Mouse (Mus musculus): Measurements from ENCODE around the gene Mcu.

Mcu gene

GRCm38 (mm10) chr10:59481381-59481780 is 135.1 kb downstream of the Mcu start:
- TF ChIP-seq GATA4 (IDR thresholded peaks at IDR 0.05; ENCODE audit: insufficient replicate concordance, low read length), result no peak

DNA sequence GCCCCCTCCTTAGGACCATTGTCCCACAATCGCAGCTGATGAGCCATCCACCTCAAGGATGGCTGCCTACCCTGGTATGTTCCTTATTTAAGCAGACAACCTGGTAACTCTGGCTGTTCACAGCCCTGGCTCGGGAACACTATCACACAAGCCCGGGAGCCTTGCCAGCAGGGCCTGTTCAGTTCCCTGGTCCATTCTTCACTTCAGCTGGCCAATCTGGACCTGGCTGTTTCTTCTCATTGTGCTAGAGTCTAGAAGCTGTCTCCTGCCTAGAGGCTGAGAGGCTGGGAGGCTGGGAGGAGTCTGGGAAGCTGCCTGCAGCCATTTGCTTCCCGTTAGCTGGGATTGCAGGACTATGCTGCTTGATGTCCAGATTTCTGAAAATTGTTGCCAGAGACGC is 146.0 kb downstream of the Mcu start:
- TF ChIP-seq GATA4 (IDR thresholded peaks at IDR 0.05; ENCODE audit: insufficient replicate concordance, low read length), result no peak

DNA sequence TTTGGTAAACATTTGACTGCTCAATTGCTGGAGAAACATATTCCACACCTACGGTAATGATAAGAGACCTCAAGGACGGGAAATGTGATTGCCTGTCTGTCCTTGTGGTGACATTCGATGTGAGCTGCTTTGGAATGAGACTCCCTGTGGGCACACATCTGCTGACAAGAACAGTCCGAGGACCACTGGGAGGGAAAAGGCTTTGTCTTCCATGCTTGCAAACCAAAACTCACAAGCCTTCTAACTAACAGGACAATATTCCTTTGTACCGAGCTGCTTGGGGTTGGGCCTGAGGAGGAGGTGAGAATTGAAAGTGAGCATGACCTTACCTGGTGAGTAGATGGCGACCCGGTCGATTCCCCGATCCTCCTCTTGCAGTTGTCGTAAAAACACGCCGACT is 149.2 kb downstream of the Mcu start:
- no peak for TF ChIP-seq GATA4 (IDR thresholded peaks at IDR 0.05; ENCODE audit: insufficient replicate concordance, low read length)

DNA sequence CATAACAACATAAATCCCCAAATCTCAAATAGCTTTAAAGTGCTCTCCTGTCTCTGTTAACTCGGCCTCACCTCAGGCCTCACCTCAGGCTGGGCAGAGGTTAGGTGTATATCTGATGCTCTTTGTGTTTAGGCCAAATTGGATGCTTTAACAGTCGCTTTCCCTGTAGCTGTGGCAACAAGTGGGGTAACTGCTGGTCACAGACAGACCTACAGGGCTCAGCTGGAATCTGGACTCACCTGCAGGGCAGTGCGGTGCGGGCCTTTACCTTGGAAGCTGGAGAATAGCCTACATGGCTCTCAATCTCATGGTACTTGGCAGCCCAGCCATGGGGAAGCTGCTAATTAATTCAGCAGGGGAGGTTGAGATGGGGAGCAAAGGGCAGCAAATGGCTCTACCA is 149.9 kb downstream of the Mcu start:
- TF ChIP-seq GATA4 (IDR thresholded peaks at IDR 0.05; ENCODE audit: insufficient replicate concordance, low read length), result no peak

DNA sequence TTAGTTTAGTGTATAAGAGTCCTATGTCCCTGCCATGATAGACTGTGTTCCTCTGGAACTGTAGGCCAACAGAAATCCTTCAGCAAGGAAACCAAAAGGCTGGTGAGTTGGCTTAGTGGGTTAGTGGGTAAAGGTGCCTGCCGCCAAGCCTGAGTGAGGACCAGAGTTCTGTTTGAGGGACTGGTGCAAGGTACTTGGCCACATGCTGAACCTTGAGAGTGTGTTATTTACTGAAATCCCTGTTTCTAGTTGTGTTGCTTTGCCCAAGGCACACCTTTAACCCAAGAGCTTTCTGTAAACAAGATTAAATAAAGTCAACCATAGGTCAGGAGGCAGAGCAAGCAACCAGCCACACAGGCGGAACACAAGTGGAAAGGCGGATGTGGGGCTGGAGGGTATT is 150.9 kb downstream of the Mcu start:
- no peak for TF ChIP-seq GATA4 (IDR thresholded peaks at IDR 0.05; ENCODE audit: insufficient replicate concordance, low read length)

- TF ChIP-seq GATA4 (IDR thresholded peaks at IDR 0.05; ENCODE audit: insufficient replicate concordance, low read length), result no peak
These were observed 154.2 kb downstream of the Mcu start for GRCm38 (mm10) chr10:59462307-59462706.

DNA sequence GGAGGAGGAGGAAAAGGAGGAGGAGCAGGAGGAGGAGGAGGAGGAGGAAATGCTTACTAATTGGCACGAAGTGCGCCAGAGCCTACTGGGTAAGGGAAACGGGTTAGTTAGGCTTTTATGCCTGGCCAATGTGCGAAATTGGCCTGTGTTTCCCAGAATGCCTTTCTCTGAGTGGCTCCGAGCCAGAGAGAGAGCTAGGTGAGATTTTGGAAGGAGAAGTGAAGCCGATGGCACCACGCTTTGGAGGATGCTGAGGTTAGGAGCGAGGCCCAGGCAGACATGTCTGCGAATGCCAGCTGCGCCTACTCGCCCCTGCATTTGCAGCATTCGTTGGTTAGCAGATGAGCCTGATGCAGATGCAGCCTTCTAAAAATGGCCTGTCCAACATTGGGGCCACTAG is 156.7 kb downstream of the Mcu start:
- no peak for TF ChIP-seq GATA4 (IDR thresholded peaks at IDR 0.05; ENCODE audit: insufficient replicate concordance, low read length)

GRCm38 (mm10) chr10:59454631-59455030 is 161.9 kb downstream of the Mcu start:
- TF ChIP-seq GATA4 (IDR thresholded peaks at IDR 0.05; ENCODE audit: insufficient replicate concordance, low read length), result no peak

DNA sequence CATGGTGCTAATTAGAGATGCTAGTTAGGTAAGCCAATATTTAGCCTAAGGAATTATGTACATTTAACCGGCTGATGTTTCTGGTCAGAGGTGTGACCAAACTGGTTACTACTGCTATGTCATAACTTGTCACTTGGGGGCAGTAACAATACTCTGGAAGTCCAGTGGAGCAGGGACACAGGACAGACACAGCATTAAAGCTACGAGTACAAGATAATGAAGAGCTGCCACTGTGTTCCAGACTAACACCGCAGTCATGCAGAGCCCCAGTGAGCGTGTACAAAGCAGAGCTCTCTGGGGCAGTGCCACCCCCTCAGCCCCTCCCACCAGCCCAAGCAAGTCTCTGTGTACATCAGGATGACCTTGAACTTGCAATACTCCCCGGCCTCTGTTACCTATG is 164.7 kb downstream of the Mcu start:
- TF ChIP-seq GATA4 (IDR thresholded peaks at IDR 0.05; ENCODE audit: insufficient replicate concordance, low read length), result no peak; the same call in 1 of the 2 replicates

GRCm38 (mm10) chr10:59447546-59447945 is 168.9 kb downstream of the Mcu start:
- TF ChIP-seq GATA4 (IDR thresholded peaks at IDR 0.05; ENCODE audit: insufficient replicate concordance, low read length), result 0 out of 2 replicates have a peak, but pooled peaks have one; percentile 19

- TF ChIP-seq GATA4 (IDR thresholded peaks at IDR 0.05; ENCODE audit: insufficient replicate concordance, low read length), result peak; percentile 79; the same call in 1 of the 2 replicates
These were observed 169.5 kb downstream of the Mcu start for GRCm38 (mm10) chr10:59446911-59447437.

DNA sequence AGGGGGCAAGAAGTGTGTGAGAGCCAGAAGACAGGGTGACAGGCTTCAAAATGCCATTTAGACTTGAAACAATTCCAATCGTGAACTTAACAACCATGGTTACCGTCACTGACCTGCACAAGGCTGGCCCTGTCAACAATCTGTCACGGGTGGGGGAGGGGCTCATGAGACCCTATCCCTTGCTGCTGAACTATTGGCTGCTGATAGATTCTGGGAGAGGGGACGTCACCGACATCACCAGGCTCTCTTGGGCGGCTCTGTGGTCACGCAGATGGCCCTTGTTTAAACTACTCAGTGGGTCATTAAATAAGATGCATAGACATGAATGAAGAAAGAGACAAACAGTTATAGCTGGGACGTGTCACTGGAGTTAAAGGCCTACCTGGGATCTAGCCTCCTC is 171.9 kb downstream of the Mcu start:
- no peak for TF ChIP-seq GATA4 (IDR thresholded peaks at IDR 0.05; ENCODE audit: insufficient replicate concordance, low read length)

DNA sequence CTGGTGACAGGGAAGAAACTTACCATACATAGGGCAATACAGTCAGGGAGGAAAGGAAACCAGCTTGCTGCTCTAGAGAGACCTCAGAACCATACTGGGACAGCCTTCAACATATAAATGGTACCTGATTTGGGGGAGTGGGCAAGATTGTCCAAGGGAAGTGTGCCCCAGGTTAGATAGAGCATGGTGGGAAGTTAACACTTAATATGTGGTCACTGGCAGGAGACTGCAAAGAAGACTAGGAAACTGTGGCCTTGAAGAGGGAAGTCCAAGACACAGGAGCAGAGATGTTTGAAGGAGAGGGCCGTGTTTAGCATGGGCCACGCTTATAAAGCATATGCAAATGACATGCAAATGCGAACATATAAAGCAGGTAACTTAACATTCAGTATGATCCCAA is 172.4 kb downstream of the Mcu start:
- no peak for TF ChIP-seq GATA4 (IDR thresholded peaks at IDR 0.05; ENCODE audit: insufficient replicate concordance, low read length)

DNA sequence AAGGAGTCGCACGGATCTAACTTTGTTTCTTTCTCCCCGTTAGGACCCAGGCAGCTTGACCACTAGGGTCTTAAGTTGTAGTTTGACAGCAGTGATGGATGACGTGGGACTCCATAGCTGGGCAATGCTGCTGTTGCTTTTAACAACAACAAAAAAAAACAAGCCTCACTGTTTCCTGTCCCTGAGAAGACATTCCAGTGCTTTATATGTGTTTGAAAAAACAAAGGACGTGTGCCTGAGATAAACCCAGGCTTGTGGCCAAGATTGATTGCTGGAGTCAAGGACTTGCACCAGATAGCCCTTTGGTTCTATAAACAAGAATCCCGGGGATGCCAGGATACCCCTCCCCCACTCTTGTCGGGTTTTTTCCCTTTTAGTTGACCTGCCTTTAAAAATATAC is 173.3 kb downstream of the Mcu start:
- peak; percentile 100 for TF ChIP-seq GATA4 (IDR thresholded peaks at IDR 0.05; ENCODE audit: insufficient replicate concordance, low read length)

- peak; percentile 100 for TF ChIP-seq GATA4 (IDR thresholded peaks at IDR 0.05; ENCODE audit: insufficient replicate concordance, low read length)
These were observed 174.8 kb downstream of the Mcu start, which contains the start of gene Oit3 for GRCm38 (mm10) chr10:59441735-59442134. Oit3 (minus strand) TSS chr10:59441778.

GRCm38 (mm10) chr10:59440177-59440576 is 176.3 kb downstream of the Mcu start:
- TF ChIP-seq GATA4 (IDR thresholded peaks at IDR 0.05; ENCODE audit: insufficient replicate concordance, low read length), result no peak

DNA sequence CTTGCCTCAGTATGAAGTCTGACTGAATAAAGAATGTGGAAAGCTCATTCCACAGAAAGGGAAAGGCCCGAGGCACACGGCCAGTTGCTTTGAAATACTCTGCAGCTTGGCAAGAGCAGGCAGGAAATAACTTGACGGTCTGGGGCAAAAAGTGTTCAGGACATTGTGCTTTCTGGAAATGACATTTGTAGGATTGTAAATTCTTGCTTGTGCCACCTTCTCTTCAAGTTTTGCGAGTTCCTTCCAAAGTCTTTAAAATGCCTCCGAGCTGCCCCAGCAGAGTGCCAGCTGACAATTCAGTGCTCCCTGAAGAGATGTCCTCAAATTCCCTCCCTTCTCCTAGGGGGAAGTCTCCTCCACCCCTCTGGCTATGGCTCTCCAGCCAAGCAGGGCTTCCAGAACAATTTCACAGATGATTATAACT is 177.0 kb downstream of the Mcu start:
- TF ChIP-seq GATA4 (IDR thresholded peaks at IDR 0.05; ENCODE audit: insufficient replicate concordance, low read length), result no peak
